Mouse (Mus musculus) megakaryocyte, embryonic 14.5 days (primary cell): ENCODE results near the gene G530012D18Rik. TPM values are rescaled to one million over a fixed set of nuclear protein-coding genes. Genes with fewer than 3 reads are reported as not detected.
"Not testable (repeated sequence)": the region's sequence is repeated elsewhere in the genome, so short reads cannot be mapped to it uniquely, and the experiment has no call there.

Experiments used
- H3K27me3 ChIP-seq: replicated peaks from 2 replicates; pipeline ENCODE3; 2012; ENCODE audit warnings: inconsistent platforms
- H3K36me3 ChIP-seq: replicated peaks from 2 replicates; pipeline ENCODE3; 2012; ENCODE audit warnings: low read length, inconsistent platforms, mixed read lengths
- H3K4me1 ChIP-seq: 2 replicates; pipeline ENCODE4 v1.6.1; 2012; ENCODE audit warnings: inconsistent platforms
- H3K4me3 ChIP-seq: replicated peaks from 2 replicates; pipeline ENCODE3; 2012; ENCODE audit warnings: moderate library complexity, mild to moderate bottlenecking, inconsistent platforms
- H3K9me3 ChIP-seq: 2 replicates; pipeline ENCODE4 v1.6.1; 2012; ENCODE audit warnings: inconsistent platforms
- polyA plus RNA-seq: library from polyadenylated mRNA; stranded (reverse); fragments of >175 nt; gene quantifications from 2 replicates; pipeline ENCODE4 v1.2.3, GENCODE M21; 2012; ENCODE audit warnings: low replicate concordance; ENCODE audit not compliant: insufficient read depth

Gene G530012D18Rik
- polyA plus RNA-seq, 1 experiment = not detected

DNA sequence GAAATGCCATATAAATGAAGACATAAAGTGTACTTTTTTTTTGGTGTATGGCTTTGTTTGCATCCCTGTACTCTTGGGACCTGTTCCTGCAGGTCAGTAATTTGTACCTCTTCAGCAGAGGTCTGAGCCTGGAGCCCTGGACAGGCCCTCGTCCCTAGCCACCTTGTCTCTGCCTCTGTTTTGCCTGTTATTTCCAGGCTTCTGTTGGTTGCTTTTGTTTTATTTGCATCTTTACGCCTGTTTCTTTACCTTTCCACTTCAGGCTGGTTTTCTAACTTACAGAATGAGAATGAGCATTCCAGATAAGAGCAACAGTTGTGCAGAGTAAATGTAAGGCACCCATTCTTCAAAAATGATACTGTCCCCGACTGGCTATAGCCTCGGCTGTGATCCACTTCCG, 24.6 kb downstream of the G530012D18Rik start, which contains the start of gene Sp140:
Gene Sp140 (plus strand): TSS at position 301 of the 400 bp plus-strand sequence.
- not testable (repeated sequence) for H3K4me1 ChIP-seq, H3K27me3 ChIP-seq, H3K36me3 ChIP-seq, H3K9me3 ChIP-seq
- peak within 1 kb of the TSS; percentile 85 for H3K4me3 ChIP-seq

DNA sequence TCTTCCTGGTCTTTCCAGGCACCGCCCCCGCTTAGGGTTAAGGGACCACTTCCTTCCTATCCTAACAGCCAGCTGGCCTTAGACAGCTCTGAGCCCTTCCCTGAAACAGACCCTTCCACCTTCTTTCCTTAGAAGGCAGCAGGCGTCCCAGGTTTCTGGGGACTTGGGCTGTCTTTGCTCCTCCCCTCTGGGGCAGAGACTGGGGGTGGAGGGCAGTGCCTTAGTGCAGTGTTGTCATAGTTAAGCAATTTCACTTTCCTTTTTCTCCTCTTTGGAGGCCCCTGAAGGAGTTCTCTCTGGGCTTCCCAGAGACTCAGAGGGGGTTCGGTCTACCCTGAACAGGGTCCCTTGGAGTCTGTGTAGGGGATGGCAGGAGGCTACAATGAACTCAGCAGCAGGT, 25.3 kb downstream of the G530012D18Rik start:
- peak overlapping the region; percentile 85 for H3K4me3 ChIP-seq

DNA sequence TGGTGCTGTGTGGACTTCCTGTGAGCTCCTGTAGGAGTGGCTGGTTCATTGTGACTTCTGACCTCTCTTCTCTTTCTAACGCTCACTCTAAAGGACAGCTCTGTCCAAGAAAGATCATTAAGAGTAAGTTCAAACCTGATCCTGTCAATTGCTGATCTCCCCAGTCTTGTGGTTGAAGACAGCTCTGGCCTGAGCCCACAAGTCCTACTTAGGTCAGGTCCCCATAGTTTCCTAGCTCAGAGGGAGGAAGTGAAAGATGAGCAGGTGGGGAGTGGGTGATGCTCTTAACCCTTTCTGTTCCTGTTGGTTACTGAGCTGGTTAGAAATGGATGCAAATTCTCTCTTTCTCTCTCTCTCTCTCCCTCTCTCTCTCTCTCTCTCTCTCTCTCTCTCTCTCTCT, 28.9 kb downstream of the G530012D18Rik start:
- not testable (repeated sequence) for H3K36me3 ChIP-seq, H3K27me3 ChIP-seq, H3K4me1 ChIP-seq, H3K4me3 ChIP-seq, H3K9me3 ChIP-seq

More for the DNA sequence above, 25.3 kb downstream of the G530012D18Rik start:
- not testable (repeated sequence) for H3K36me3 ChIP-seq, H3K27me3 ChIP-seq, H3K9me3 ChIP-seq, H3K4me1 ChIP-seq

DNA sequence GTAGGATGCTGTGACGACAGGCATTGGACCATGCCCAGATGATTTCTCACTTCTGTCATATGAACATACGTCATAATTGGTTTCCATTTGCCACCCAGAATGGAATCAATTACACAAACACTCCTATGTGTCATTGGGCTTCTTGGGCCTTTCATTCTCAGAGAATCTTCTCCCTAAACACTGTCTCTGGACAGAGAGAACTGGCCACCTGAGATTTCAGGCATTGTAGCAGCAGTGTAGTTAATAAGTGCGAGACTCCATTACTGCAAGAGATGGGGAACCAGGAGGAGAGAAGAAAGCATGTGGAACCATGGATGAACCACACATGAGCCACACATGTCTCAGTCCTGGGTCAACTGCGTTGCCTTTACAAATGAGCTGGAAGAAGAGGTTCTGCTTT, 32.9 kb downstream of the G530012D18Rik start:
- not testable (repeated sequence) for H3K36me3 ChIP-seq, H3K9me3 ChIP-seq, H3K4me3 ChIP-seq, H3K27me3 ChIP-seq, H3K4me1 ChIP-seq

DNA sequence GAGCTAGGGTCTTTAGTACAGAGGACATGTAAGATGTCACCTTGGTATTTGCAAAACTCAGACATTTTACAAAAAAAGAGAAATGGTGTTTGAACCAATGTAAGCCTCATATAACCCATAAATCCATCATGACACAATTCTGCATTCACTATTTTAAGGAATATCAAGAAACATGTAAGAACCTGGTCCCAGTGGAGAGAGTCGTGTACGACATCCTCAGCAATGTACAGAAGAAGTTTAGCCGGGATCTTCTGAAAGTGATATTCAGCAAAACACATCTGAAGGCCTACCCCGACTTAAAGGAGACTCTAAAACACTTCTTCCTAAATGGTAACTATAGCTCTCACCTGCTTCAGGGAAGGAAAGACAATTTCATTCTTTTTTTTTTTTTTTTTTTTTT, 35.1 kb downstream of the G530012D18Rik start:
- not testable (repeated sequence) for H3K4me3 ChIP-seq, H3K36me3 ChIP-seq, H3K9me3 ChIP-seq, H3K27me3 ChIP-seq, H3K4me1 ChIP-seq

DNA sequence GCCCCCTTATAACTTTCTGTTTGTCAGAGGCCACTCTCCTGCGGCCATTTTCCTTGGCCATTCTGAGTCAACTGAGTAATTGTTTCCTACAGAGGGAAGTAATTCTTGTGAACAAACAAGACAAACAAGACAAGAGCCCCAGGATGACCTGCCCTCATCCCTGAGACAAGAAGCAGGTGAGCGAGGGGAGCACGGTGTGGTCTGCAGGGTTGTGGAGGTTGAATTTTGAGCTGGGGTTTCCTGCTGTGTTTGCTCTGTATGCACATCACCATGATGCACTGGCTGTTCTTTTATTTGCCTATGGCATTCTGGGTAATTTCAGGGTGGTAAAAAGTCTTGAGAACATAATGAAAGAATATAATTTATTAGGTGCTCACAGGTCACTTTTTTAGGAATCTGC, 39.6 kb downstream of the G530012D18Rik start:
- not testable (repeated sequence) for H3K4me1 ChIP-seq, H3K27me3 ChIP-seq, H3K36me3 ChIP-seq, H3K9me3 ChIP-seq, H3K4me3 ChIP-seq

DNA sequence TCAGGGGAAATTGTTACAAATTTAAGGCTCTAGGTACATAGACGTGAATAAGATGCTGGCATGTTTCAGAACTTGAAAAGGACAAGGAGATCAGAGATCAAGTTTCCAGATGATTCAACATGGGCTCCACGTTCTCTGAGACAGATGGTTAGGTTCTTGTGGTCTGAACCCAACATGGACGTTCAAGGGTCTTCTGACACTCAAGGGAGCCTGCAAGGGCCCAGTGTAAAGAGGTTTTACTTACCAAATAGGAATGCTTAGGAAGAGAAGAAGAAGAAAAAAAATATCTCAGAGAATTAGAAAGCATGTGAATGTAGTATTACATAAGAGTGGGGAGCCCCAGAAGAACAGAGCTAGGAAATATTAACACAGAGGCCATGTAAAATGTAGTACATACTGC, 40.3 kb downstream of the G530012D18Rik start:
- not testable (repeated sequence) for H3K27me3 ChIP-seq, H3K4me1 ChIP-seq, H3K4me3 ChIP-seq, H3K36me3 ChIP-seq, H3K9me3 ChIP-seq

DNA sequence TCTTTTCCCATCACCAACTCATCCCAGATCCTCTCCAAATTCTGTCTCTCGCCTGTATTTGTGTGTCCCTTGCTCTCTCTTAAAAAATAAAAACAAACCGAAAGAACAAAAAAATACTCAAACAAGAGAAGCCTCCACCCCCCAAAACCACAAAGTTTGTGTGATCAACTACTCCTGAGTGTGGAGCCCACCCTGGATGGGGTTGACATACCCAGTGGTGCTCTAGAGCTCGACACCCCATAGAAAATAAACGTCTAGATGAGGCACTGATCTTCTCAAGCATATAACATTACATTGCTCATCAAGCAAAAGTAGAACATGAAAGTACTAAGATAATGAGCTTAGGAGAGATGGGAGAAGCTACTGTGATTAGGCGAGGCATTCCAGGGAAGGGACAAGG, 41.7 kb downstream of the G530012D18Rik start:
- H3K27me3 ChIP-seq, H3K4me3 ChIP-seq, H3K36me3 ChIP-seq, H3K4me1 ChIP-seq, H3K9me3 ChIP-seq: not testable (repeated sequence)

DNA sequence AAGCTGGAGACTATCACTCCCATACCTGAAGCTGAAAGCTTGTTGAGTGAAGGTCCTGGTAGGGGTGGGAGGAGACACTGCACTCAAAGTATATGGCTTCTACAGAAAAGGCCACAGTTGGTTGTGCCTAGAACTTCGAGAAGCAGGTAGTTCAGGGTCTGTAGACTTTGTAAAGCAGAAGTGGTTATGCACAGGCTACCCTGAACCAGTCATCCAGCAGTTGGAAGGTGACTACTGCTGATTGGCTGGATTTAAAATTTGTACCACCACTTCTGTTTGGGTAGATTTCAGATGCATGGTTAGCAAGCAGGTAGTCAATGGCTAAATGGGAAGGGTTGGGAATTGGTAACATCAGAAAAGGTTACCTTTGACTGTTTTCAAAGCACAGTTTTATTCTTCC, 43.2 kb downstream of the G530012D18Rik start:
- not testable (repeated sequence) for H3K9me3 ChIP-seq, H3K36me3 ChIP-seq, H3K4me3 ChIP-seq, H3K4me1 ChIP-seq, H3K27me3 ChIP-seq

Other genes with a start within 250 kb of the G530012D18Rik start
- gene Sp110, start 23.1 kb downstream of the G530012D18Rik start, polyA plus RNA-seq = 7.2 and 10.5 TPM in 2 replicates
- gene Sp140, start 24.7 kb downstream of the G530012D18Rik start, polyA plus RNA-seq = 1.3 and 8.1 TPM in 2 replicates
- gene Sp100, start 74.3 kb downstream of the G530012D18Rik start, polyA plus RNA-seq = 8.0 TPM in 1 of 2 replicates, not detected in the other
- gene A630001G21Rik, start 203.0 kb downstream of the G530012D18Rik start, polyA plus RNA-seq = 5.2 TPM in 1 of 2 replicates, not detected in the other
- gene Cab39, start 217.8 kb downstream of the G530012D18Rik start, polyA plus RNA-seq = 9.3 and 12.9 TPM in 2 replicates